Mouse (Mus musculus) embryonic facial prominence, embryonic 13.5 days (tissue): ENCODE results near the gene Ap5z1. TPM values are rescaled to one million over a fixed set of nuclear protein-coding genes. Genes with fewer than 3 reads are reported as not detected.

Source experiments
- ATAC-seq: fragments of 200-750 bp; cut with Nextera tagmentation; 2 replicates; pipeline ENCODE4 v1.8.0; 2017; ENCODE audit warnings: low read depth; ENCODE audit not compliant: insufficient number of reproducible peaks, insufficient read depth, low FRiP score, low TSS enrichment
- H3K27ac ChIP-seq: fragments of 300-500 bp; sonication (generic); 2 replicates; pipeline ENCODE4 v1.5.1; 2015; ENCODE audit warnings: moderate library complexity, mild to moderate bottlenecking, inconsistent platforms
- H3K27me3 ChIP-seq: fragments of 300-500 bp; sonication (generic); 2 replicates; pipeline ENCODE4 v1.6.1; 2015; ENCODE audit warnings: mild to moderate bottlenecking, inconsistent platforms
- H3K36me3 ChIP-seq: fragments of 300-500 bp; sonication (generic); 2 replicates; pipeline ENCODE4 v1.6.1; 2015; ENCODE audit warnings: mild to moderate bottlenecking, inconsistent platforms
- H3K4me1 ChIP-seq: fragments of 300-500 bp; sonication (generic); 2 replicates; pipeline ENCODE4 v1.6.1; 2015; ENCODE audit warnings: inconsistent platforms
- H3K4me2 ChIP-seq: fragments of 300-500 bp; sonication (generic); 2 replicates; pipeline ENCODE4 v1.6.1; 2015; ENCODE audit warnings: moderate library complexity, mild to moderate bottlenecking, inconsistent platforms
- H3K4me3 ChIP-seq: fragments of 300-500 bp; sonication (generic); 2 replicates; pipeline ENCODE4 v1.5.1; 2015; ENCODE audit warnings: mild to moderate bottlenecking, inconsistent platforms
- H3K9ac ChIP-seq: fragments of 300-500 bp; sonication (generic); 2 replicates; pipeline ENCODE4 v1.6.1; 2015; ENCODE audit warnings: mild to moderate bottlenecking, inconsistent platforms
- H3K9me3 ChIP-seq: fragments of 300-500 bp; sonication (generic); 2 replicates; pipeline ENCODE4 v1.6.1; 2016; ENCODE audit warnings: inconsistent platforms
- WGBS: fragments of 180-500 bp; shearing (Covaris S2); methylation state at CpG from one replicate; pipeline ENCODE4 v1.1.7; 2015; ENCODE audit warnings: mixed read lengths; 5-methylcytosine and 5-hydroxymethylcytosine counted together
- polyA plus RNA-seq: library from polyadenylated mRNA; unstranded; fragments of >200 nt; fragmentation: Nextera tagmentation; extraction: Ambion mirVana; gene quantifications from 2 replicates; pipeline ENCODE4 v1.2.1, GENCODE M21; 2015

Gene Ap5z1
- polyA plus RNA-seq, 1 experiment from 2014 or later, result 9.7 TPM

DNA sequence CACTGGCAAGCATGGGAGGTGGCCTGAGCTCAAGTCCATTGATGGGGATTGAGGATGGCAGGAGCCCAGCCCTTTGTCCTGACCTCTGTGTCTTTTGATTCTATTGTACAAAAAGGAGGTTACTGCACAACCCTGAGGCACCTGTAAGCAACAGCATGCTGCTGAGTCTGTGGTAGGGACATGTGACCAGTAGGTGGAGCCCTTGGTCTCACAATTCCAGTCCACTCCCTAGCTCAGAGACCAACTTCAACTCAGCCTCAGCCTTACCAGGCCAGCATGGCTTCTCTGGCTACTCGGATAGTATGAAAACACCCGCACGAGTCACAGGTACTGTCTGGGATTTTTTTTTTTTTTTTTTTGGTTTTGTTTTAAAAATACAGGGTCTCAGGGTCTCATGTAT, 38.7 kb downstream of the Ap5z1 start:
- Histone ChIP-seq H3K9ac (no peak overlapping the region), H3K9me3 (no peaks in the 10 kb centered on the region), H3K27ac (no peak overlapping the region), H3K4me2 (no peak overlapping the region), H3K36me3 (peaks cover 6% of the 10 kb centered on the region; the same call in 1 of the 2 replicates), H3K4me1 (peaks cover 18% of the 10 kb centered on the region; the same call in 1 of the 2 replicates), H3K27me3 (no peaks in the 10 kb centered on the region), H3K4me3 (no peak overlapping the region)
- peak; percentile 64; the same call in 1 of the 2 replicates for ATAC-seq
- WGBS, result 11% methylated on average over 3 of the region's 3 CpGs

DNA sequence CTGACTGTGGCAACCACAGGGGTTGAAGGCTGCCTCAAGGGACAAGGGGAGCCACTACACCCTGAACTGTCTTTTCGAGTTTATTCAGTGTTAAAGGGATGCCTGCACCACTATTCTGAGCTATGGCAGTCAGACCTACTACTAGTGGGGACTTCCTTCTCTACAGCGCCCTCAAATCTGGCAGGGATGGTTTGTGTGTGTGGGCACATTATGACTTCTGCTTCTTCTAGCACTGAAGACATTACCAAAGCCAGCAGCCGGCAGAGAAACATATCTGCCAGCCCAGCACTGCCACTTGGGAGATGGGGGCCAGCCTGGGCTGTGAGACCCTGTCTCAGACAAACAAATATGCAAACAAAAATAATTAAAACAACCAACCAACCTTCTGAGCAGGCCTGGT, 40.4 kb downstream of the Ap5z1 start:
- peaks cover 6% of the 10 kb centered on the region; the same call in 1 of the 2 replicates for H3K36me3 ChIP-seq
- no peak for ATAC-seq
- no peak overlapping the region for H3K4me2 ChIP-seq
- H3K9ac ChIP-seq, result no peak overlapping the region
- H3K4me3 ChIP-seq, result no peak overlapping the region
- no peak overlapping the region for H3K27ac ChIP-seq
- WGBS, result 69% methylated on average over 3 of the region's 3 CpGs
- no peaks in the 10 kb centered on the region for H3K9me3 ChIP-seq
- H3K27me3 ChIP-seq, result no peaks in the 10 kb centered on the region
- H3K4me1 ChIP-seq, result peaks cover 19% of the 10 kb centered on the region; the same call in 1 of the 2 replicates

DNA sequence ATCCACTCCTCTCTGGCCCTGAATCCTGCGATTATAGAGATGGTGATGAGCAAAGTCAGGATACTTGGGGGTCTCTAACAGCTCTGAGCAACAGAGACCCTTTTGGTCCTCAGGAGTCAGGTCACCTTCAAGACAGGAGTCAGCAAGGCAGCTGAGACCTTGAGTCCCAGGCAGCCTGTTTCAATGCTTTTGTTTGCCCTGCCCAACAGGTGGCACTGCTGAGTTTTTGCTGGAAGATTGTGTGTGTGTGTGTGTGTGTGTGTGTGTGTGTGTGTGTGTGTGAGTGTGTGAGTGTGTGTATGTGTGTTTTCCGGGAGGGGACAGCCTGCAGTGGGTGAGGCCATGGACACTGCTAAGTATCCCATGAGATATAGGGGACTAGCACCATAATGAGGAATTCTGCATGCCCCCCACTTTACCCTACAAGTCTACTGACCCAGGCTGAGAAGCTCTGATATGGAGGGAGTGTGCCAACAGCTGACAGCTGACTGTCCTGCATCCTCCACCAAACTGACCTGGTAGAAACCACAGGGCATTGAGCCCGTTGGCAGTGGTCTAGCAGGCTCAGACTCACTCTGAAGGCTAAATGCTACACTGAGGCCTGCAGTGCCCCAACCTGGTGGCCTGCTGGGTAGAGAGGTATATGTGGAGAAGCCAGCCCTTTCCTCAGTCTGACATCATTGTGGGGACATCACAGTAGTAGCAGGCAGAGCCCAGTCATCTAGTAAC, 42.1 kb downstream of the Ap5z1 start:
- no peak overlapping the region for H3K27ac ChIP-seq
- no peaks in the 10 kb centered on the region for H3K9me3 ChIP-seq
- no peak for ATAC-seq
- H3K9ac ChIP-seq, result no peak overlapping the region
- WGBS, result 80% methylated on average over 3 of the region's 3 CpGs
- H3K4me2 ChIP-seq, result no peak overlapping the region
- H3K4me1 ChIP-seq, result peaks cover 19% of the 10 kb centered on the region
- H3K36me3 ChIP-seq, result peaks cover 6% of the 10 kb centered on the region; the same call in 1 of the 2 replicates
- H3K4me3 ChIP-seq, result no peak overlapping the region
- H3K27me3 ChIP-seq, result no peaks in the 10 kb centered on the region

DNA sequence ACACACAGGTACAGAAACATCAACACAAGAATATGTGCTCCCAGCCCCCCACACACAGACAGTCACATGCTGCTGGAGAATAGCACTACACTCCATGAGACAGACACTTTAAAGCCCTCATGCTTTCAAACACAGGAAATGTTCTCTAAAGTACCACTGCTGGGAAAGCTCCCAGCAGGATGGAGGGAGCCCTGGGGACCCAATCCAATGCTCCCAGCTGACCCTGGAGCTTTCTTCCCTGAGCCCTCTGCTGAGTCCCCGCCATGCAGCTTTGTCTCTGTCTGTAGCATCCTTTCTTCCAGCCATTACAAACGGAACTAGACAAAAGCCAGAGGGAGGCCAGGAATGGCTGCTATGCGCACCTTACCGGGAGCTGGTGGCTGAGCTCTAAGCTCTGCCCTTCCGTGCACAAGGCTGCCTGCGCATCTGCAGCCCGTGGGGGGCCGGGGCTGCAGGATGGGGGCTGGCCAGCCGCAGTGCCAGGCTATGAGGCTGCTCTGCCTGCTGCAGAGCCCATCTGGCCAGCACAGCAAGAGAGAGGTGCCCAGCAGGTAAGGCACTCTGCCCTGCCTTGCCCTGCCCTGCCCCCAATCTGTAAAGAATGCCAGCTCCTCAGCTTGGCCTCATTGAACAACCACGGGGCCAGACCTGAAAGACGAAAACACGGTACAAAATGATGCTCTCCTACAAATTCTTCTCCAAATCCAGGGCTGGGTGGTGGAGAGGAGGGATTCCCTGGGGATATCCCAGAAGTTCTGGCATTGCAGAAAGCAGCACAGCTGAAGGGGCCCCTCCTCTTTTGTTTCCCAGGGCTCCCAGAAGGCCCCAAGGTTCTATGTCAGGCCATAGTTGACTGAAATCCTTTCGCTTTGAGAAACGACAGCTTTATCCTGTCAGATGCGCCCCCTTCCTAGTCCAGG, 45.7 kb downstream of the Ap5z1 start:
- no peak for ATAC-seq
- Histone ChIP-seq H3K9ac (peak overlapping the region; percentile 58; the same call in 1 of the 2 replicates), H3K4me3 (no peak overlapping the region), H3K9me3 (no peaks in the 10 kb centered on the region), H3K27me3 (no peaks in the 10 kb centered on the region), H3K4me1 (peaks cover 14% of the 10 kb centered on the region), H3K4me2 (peak overlapping the region; percentile 49), H3K27ac (no peak overlapping the region; the same call in 1 of the 2 replicates), H3K36me3 (peaks cover 6% of the 10 kb centered on the region; the same call in 1 of the 2 replicates)
- 11% methylated on average over 15 of the region's 15 CpGs for WGBS

DNA sequence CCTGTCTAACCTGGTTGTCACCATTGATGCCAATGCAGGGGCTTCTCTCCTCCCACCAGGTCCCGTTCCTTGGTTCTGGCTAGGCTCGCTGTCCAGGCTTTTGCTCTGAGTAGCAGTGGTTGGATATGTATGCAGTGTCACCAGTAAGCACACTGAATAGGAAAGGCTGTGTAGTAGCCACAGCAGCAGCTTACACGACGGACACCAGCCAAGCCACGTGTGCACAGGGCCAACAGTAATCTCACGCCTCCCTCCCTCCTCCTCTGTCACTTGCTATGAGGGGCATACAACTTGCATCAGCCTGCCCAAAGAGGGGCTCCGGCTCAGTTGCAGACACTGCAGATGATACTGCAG, 46.3 kb downstream of the Ap5z1 start:
- no peak overlapping the region for H3K27ac ChIP-seq
- H3K4me2 ChIP-seq, result peak overlapping the region; percentile 49; the same call in 1 of the 2 replicates
- no peak for ATAC-seq
- H3K9me3 ChIP-seq, result no peaks in the 10 kb centered on the region
- H3K4me3 ChIP-seq, result no peak overlapping the region
- H3K9ac ChIP-seq, result 0 out of 2 replicates have a peak overlapping the region, but pooled peaks have one; percentile 58
- peaks cover 6% of the 10 kb centered on the region; the same call in 1 of the 2 replicates for H3K36me3 ChIP-seq
- H3K4me1 ChIP-seq, result peaks cover 14% of the 10 kb centered on the region
- no peaks in the 10 kb centered on the region for H3K27me3 ChIP-seq
- WGBS, result 51% methylated on average over 7 of the region's 7 CpGs

DNA sequence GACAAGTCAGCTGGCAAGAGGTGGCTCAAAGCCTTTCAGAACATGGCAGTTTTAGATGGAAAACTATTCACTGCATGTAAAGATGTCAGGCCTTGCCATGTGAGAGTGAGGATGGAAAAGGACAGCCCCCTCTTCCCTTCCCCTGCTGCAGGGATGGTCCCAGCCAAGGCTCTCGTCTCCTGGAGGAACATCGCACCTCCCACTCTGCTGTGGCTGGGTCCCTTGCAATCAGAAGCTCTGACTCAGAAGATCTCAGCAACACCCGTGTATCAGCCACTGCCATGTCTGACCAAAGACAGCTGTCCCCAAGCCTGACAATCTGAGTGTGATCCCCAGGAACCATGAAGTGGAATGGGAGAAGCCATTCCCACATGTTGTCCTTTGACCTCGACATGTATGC, 48.4 kb downstream of the Ap5z1 start:
- H3K4me2 ChIP-seq, result no peak overlapping the region
- no peak for ATAC-seq
- 78% methylated on average over 4 of the region's 4 CpGs for WGBS

DNA sequence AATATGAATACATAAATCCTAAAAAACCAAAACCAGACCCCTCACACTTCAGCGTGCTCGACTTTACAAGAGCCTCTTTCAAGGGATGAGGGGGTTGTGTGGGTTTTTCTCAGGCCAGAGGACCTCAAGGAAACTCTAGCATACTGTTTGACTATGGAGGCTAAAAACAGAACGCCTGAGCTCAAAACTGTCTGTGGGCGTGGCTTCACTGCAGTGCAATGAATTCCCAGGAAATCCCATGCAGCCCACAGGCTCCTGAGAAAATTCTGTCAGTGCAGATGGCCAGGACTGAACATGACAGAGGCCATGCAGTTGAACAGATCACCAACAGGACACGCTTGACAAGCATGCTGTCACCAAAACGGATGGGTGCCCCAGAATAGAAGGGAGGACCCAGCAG, 55.2 kb downstream of the Ap5z1 start:
- no peak overlapping the region for H3K4me3 ChIP-seq
- ATAC-seq, result no peak
- no peak overlapping the region for H3K4me2 ChIP-seq
- H3K4me1 ChIP-seq, result peaks cover 14% of the 10 kb centered on the region; the same call in 1 of the 2 replicates
- no peak overlapping the region for H3K27ac ChIP-seq
- H3K9me3 ChIP-seq, result no peaks in the 10 kb centered on the region
- WGBS, result 51% methylated on average over 6 of the region's 6 CpGs
- H3K36me3 ChIP-seq, result no peaks in the 10 kb centered on the region
- no peak overlapping the region for H3K9ac ChIP-seq
- H3K27me3 ChIP-seq, result no peaks in the 10 kb centered on the region

More for the DNA sequence above, 48.4 kb downstream of the Ap5z1 start:
- Histone ChIP-seq H3K9me3 (no peaks in the 10 kb centered on the region), H3K9ac (no peak overlapping the region), H3K27ac (no peak overlapping the region), H3K36me3 (no peaks in the 10 kb centered on the region), H3K4me1 (peaks cover 19% of the 10 kb centered on the region), H3K27me3 (no peaks in the 10 kb centered on the region), H3K4me3 (no peak overlapping the region)

DNA sequence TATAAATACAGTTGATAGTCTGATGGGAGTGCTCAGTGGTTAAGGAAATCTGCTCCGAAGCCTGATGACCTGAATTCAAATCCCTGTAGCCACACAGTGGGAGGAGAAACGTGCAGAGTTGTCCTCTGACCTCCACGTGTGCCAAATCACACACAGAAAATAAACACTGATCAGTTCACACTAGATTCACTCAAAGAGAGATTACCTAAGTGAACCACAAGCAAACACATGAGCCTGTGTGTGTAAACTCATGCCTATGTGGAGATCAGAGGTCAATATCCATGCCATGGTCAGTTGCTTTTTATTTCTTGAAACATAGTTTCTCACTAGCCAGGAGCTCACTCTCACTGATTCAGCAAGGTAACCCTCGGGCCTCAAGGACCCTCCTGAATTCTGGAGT, 56.6 kb downstream of the Ap5z1 start:
- ATAC-seq, result no peak

DNA sequence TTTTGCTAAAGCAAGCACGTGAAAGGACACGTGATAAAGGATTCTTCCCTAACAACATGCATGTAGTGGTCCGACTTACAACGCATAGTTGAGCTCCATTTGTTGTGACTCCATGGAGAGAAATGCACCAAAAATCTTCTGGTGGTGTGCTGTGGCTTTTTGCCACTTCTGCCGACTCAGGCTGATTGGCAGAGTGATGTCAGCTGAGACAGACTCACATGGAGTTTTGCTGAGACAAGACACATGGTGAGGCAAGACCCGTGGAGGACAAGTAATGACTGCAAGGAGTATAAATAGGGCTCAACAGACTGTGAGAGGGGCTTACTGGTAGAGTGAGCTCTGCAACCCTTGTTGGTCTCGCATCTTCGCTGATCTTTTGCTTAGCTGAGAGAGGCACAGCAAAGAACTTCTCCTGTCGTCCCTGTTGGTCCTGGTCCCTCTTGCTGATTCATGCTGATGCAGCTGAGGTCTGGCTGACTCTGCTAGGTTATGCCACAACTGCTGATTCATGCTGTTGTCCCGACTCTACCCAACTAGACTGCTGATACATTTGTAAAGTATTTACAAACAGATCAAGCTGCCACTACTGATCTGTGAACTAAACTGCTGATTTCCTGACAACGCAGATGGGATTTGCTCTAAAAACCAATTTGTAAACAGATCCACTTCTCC, 57.6 kb downstream of the Ap5z1 start:
- Histone ChIP-seq H3K9me3 (no peaks in the 10 kb centered on the region), H3K9ac (no peak overlapping the region), H3K27ac (no peak overlapping the region), H3K4me1 (peaks cover 14% of the 10 kb centered on the region; the same call in 1 of the 2 replicates), H3K4me3 (no peak overlapping the region), H3K36me3 (no peaks in the 10 kb centered on the region), H3K27me3 (no peaks in the 10 kb centered on the region), H3K4me2 (no peak overlapping the region)
- ATAC-seq, result no peak
- WGBS, result 81% methylated on average over 11 of the region's 11 CpGs

More for the DNA sequence above, 56.6 kb downstream of the Ap5z1 start:
- H3K36me3 ChIP-seq, result no peaks in the 10 kb centered on the region
- H3K9me3 ChIP-seq, result no peaks in the 10 kb centered on the region
- H3K4me3 ChIP-seq, result no peak overlapping the region
- H3K4me1 ChIP-seq, result peaks cover 14% of the 10 kb centered on the region; the same call in 1 of the 2 replicates
- H3K4me2 ChIP-seq, result no peak overlapping the region
- 68% methylated on average over 4 of the region's 4 CpGs for WGBS
- no peaks in the 10 kb centered on the region for H3K27me3 ChIP-seq
- H3K9ac ChIP-seq, result no peak overlapping the region
- H3K27ac ChIP-seq, result no peak overlapping the region

DNA sequence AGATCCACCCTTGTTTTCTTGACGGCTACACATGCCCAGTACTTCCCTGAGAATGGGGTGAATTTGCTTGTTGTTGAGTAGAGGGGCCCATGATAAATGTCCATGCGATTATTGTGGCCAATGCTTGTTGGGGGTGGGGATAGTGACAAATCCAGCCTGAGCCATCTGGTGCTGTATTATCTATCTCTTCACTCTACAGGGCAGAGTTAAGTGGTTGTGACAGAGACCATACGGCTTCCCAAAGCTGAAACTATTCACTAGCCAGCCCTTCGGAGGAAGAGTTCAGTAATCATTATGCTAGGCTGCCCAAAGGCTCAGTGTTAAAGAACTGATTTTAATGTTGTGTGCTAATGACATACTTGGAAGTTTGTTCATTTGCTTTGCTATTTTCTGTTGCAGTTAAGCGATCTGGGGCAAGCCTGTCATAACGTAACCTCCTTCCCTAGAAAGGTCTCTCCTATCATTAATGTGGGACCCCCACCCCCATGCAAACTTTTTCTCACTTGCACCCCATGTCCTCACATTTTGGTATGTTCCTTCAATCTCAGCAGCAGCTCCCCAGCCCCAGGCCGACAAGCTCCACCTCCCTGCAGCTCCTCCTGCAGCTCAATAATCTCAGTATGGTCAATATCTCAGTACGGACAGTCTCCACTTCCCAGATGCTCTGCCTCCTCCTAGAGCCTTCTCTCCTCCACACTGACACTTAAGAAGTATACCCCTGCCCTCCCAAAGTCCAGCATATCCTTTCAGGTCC, 61.1 kb downstream of the Ap5z1 start:
- WGBS, result 73% methylated on average over 8 of the region's 8 CpGs
- no peaks in the 10 kb centered on the region for H3K9me3 ChIP-seq
- H3K27me3 ChIP-seq, result peaks cover 23% of the 10 kb centered on the region
- ATAC-seq, result no peak
- no peak overlapping the region for H3K4me3 ChIP-seq
- H3K4me2 ChIP-seq, result no peak overlapping the region
- H3K9ac ChIP-seq, result no peak overlapping the region
- H3K4me1 ChIP-seq, result no peaks in the 10 kb centered on the region
- H3K27ac ChIP-seq, result no peak overlapping the region
- no peaks in the 10 kb centered on the region for H3K36me3 ChIP-seq
